Mouse (Mus musculus): ENCODE measurements at regions not wholly inside any gene's neighbourhood (a gene's known extent, or its start where the extent isn't known, plus 50 kb on each side); places are given as distances from the start of the nearest gene placed in this dataset.

DNA sequence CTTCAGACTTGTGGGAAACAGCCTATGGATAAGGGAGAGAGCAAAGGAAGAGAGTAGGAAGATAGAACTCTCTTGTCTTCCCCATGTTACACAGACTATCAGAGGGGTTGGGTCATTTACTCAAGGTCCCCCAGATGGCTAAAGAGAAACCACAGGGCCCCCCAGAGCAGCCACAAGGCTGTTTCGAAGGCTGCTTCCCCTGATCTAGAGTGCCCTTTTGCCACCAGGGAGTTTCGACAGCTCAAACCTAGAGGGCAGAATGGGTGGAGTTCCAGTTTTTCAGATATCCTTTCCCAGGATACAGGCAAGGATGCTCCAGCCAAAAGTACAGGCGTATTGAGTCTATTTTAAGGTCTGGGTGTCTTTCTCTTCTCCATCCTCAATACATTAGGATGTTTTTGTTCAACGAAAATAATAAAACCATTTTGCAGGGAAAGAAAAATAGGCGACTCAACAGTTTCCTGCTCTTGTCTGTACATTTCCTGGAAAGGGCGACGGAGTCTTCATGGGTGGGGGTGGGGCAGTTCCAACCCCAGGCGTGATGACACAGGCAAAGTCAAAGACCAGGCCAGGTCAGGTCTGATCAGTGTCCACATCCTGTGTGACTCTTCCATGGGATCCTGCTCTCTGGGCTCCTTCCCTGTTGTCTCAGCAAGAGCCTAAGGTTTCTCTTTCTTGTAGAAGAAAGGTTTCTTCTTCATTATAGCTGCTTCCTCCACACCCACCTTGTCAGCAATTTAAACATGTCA, 96.9 kb upstream of the Mgme1 start:
- no peak for TF ChIP-seq CTCF (IDR thresholded peaks at IDR 0.05)
- TF ChIP-seq POLR2A (IDR thresholded peaks at IDR 0.05; ENCODE audit: insufficient read depth, low read depth, low read length), result no peak

Data from heart, adult 2 months (tissue).